Mouse (Mus musculus) leukemia stem cell, adult 10-12 weeks (primary cell): ENCODE results near the gene Kif4. TPM values are rescaled to one million over a fixed set of nuclear protein-coding genes. Genes with fewer than 3 reads are reported as not detected.

Experiments used
- polyA plus RNA-seq: library from polyadenylated mRNA; stranded (reverse); fragments of >175 nt; gene quantifications from 2 replicates; pipeline ENCODE4 v1.2.3, GENCODE M21; 2012; ENCODE audit warnings: low replicate concordance

Kif4 gene
- polyA plus RNA-seq = 1.9 and 4.6 TPM in 2 replicates

DNA sequence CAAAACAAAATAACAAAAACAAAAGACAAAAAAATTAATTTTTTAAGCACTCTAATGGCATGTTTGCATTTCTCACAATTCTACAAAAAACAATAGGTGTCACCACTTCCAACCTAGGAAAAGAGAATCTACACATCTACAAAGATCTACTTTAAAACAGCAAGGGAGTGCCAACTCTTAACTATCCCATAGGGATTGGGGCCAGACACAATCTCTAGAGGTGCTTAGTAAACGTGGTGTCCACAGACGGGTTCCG lies at the start of gene Kif4:
Kif4 (plus strand) TSS at position 192 of the 256 bp plus-strand sequence.

DNA sequence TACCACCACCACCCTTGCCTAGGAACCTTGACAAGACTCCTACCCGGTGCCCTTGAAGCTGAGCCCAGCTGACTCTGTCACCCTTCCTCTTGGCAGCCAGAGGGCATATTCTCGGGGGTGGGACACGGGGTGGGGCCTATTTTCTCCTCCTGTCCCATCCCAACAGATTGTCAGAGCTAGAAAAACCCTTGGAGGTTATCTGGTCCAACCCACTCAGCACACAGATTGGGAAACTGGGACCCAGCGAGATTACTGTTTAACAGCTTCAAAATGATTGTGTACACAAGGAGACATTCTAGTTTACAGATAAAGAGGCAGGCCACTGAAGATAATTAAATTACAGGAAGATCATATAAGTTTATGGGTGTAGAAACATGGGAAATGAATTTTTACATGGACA lies 30.7 kb upstream of the Kif4 start, which contains the start of gene P2ry4:
P2ry4 (minus strand) TSS at position 79 of the 400 bp plus-strand sequence.

DNA sequence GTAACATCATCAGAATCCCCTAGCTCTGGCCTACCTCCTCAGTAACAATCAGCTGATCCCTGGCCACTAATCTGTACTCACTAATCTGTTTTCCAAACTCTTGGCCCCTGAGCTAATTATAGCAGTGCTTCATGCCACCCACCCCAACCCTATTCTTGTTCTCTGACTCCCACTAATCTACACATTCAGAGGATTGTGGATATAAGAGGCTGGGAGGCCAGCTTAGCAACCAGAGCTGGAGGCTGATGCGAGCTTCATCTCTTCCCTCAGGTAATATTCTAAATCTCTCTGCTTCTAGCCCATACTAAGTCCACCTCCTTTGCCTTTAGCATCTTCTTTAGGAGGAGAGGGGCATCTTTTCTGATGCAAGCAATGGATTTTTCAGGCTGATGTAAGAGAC lies 20.2 kb upstream of the Kif4 start, which contains the start of gene Arr3:
Arr3 (plus strand) TSS at position 184 of the 400 bp plus-strand sequence.

DNA sequence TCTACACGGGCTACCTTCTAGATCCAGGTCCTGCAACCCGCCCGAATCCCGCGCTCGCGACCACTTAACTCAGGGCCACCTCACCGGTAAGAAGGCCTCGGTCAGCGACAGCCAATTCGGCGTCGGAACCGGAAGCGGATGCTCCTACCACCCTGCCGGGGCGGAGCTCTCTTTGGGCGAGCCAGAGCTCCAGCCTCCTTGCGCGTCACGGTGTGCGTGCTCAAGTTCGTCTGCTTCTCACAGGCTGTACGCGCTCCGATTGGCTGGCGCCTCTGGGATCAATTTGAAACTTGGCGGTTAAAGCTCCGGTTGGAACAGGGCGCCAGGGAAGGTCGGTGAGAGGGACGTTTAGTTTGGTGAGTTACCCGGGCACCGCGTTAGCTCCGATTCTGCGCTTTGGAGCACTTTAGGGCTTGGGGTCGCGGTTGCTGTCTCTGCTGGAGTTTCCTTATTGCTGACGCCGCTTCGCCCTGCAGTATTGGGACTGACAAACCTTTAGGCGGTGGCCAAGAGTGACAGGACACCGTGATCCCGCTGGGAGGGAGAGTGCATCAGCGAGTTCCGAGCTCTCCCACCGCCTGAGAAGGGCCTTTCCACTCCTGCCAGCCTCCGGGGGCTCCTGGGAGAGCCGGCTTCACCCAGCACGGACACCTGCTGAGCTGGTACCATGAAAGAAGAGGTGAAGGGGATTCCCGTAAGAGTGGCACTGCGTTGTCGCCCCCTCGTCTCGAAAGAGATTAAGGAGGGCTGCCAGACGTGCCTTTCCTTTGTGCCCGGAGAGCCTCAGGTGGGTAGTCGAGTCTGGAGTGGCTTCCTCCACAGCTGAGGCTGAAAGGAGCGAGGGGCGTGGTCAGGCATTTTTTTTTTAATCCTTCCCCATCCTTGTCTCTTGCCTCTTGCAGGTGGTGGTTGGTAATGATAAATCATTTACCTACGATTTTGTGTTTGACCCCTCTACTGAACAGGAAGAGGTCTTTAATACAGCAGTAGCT lies 561 bp downstream of the Kif4 start, which contains the start of gene Pdzd11:
Pdzd11 (minus strand) TSS at position 767 of the 992 bp plus-strand sequence.

DNA sequence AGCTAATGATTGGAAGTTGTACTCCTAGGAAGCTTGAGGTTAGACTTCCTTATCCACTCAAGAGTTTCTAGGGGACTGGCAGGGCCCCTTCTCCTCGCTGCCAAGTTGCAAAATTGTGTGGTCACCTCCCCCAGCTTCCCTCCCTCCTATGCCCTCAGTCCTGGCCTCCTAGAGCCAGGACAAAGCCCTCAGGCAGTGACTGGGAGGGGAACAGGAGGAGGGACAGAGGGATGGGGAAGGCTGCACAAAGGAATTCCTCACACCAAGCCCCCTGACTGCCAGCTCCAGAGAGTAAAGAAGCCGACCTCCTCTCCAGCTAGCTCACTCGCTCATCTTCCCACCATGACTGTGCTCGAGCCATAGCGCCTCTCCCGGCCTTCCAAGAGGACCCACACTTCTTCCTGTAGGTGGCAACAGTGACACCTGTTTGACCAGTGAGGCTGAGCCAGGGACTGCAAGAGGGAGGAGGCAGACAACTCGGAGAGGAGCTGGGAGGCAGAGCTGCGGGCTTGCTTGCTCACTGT lies 104.2 kb downstream of the Kif4 start, which contains the start of gene Gdpd2:
Gdpd2 (plus strand) TSS at position 209 of the 524 bp plus-strand sequence.

DNA sequence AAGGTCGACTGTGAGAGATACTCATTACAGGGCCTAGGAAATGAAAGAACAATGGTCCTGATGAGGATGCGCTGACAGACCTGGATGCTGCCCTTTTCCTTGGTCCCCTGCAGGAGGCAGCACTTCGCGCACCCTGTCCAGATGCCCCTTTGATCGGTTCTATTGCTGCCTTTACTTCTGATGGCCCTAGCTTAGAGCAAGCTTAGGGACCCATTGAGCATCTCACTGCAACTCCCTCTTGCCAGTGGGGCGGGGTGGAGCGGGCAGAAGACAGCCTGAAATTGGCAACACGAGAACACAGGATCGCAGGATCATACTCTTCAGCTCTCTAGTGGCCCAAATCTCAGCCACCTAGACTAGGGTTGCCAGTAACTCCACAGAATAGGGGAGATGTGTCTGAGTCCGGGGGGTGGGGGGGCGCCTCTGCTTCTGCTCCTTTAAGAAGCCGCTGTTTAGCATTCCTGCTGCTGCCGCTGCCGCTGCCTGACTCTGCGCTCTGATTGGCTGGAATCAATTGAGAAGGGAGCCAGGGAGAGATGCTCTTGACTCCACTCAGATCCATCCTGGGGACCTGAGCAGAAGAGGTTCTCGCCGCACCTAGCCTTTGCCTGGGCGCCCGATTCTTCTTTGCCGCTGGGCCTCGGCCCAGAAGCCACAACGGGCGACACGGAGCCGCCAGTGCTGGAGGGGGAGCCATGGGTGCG lies 141.8 kb downstream of the Kif4 start, which contains the start of gene Dlg3:
Dlg3 (plus strand) TSS at position 542 of the 704 bp plus-strand sequence.

Other genes with a start within 250 kb of the Kif4 start
- not detected in 2 replicates for gene Otud6a, start 196.7 kb upstream of the Kif4 start, polyA plus RNA-seq
- gene Awat2, start 183.0 kb upstream of the Kif4 start, polyA plus RNA-seq = not detected in 2 replicates
- 8.0 and 11.4 TPM in 2 replicates for gene Igbp1, start 131.4 kb upstream of the Kif4 start, polyA plus RNA-seq
- gene Dgat2l6, start 100.9 kb upstream of the Kif4 start, polyA plus RNA-seq = not detected in 2 replicates
- gene Awat1, start 53.5 kb upstream of the Kif4 start, polyA plus RNA-seq = not detected in 2 replicates
- gene P2ry4, start 30.9 kb upstream of the Kif4 start, polyA plus RNA-seq = not detected in 2 replicates
- gene Arr3, start 20.2 kb upstream of the Kif4 start, polyA plus RNA-seq = not detected in 2 replicates
- 1.5 and 10.4 TPM in 2 replicates for gene Pdzd11, start 831 bp downstream of the Kif4 start, polyA plus RNA-seq
- 0.32 and 1.5 TPM in 2 replicates for gene Gdpd2, start 104.1 kb downstream of the Kif4 start, polyA plus RNA-seq
- 0.10 and 0.28 TPM in 2 replicates for gene Dlg3, start 142.0 kb downstream of the Kif4 start, polyA plus RNA-seq